Mouse (Mus musculus) T-cell, adult 66 days (primary cell): ENCODE measurements around the gene Gm5861. TPM values are rescaled to one million over a fixed set of nuclear protein-coding genes. Genes with fewer than 3 reads are reported as not detected.

ENCODE experiments used
- total RNA-seq, 2 experiments: library from RNA; stranded (reverse); gene quantifications; 3 replicates in 1 of 2; 4 replicates in 1 of 2; pipeline ENCODE4 v1.2.4; 2023

Gene Gm5861
- total RNA-seq = not detected

GRCm38 (mm10) chr5:11182772-11183171 lies at the start of gene Gm5861:
Gene Gm5861, plus strand, starts transcription at chr5:11183072.

Other genes with a start within 250 kb of the Gm5861 start
- not detected for gene Gm8871, start 235.3 kb upstream of the Gm5861 start, total RNA-seq
- gene Gm8857, start 235.3 kb upstream of the Gm5861 start, total RNA-seq = not detected
- gene Gm8879, start 55.4 kb upstream of the Gm5861 start, total RNA-seq = not detected
- gene Gm8890, start 73.0 kb downstream of the Gm5861 start, total RNA-seq = not detected
- gene Speer1, start 158.4 kb downstream of the Gm5861 start, total RNA-seq = not detected
- not detected for gene Gm8897, start 233.3 kb downstream of the Gm5861 start, total RNA-seq